Mouse (Mus musculus) liver (tissue): ENCODE measurements at regions not wholly inside any gene's neighbourhood (a gene's known extent, or its start where the extent isn't known, plus 50 kb on each side); places are given as distances from the start of the nearest gene placed in this dataset.

Experiments
- DNase-seq: peaks from one replicate; pipeline ENCODE4 v3.0.0-alpha.2; 2020; ENCODE audit warnings: mixed read lengths

DNA sequence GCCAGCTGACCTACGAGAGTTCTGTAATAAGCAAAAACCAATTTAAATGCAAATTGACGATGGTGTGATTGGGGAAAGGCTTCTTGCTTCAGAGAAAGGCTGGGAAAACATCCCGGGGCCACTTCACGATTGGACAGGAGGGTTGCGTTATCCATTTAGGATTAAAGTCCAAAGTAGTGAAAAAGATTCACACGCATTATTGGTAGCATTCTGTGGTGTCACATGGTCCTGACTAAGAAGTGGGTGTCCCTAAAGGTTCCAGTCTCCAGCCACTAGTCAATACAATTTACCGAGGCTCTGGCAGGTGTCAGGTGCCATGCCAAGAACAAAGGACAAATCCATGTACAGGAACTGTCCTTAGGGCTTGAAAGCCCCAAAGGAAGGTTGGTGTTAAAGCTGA lies 86.9 kb upstream of the Cpeb4 start:
- no peak for DNase-seq

DNA sequence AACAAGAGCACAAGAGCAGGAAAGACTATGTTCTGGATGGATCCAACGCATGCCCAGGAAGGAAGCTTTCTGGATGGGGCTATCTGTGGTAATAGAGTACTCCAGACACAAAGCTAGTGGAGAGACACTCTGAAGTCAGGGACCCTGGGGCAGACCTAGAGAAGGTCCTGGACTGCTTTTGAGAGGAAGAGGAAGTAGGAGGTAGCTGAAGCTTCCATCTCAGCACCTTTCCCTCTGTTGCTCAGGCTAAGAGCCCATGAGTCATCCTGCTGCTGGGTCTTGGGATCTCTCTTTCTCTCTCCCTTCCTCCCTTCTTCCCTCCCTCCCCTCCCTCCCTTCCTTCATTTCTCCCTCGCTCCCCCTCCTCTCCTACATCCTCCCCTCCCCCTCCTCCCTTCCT lies 84.6 kb upstream of the Cpeb4 start:
- no peak for DNase-seq

DNA sequence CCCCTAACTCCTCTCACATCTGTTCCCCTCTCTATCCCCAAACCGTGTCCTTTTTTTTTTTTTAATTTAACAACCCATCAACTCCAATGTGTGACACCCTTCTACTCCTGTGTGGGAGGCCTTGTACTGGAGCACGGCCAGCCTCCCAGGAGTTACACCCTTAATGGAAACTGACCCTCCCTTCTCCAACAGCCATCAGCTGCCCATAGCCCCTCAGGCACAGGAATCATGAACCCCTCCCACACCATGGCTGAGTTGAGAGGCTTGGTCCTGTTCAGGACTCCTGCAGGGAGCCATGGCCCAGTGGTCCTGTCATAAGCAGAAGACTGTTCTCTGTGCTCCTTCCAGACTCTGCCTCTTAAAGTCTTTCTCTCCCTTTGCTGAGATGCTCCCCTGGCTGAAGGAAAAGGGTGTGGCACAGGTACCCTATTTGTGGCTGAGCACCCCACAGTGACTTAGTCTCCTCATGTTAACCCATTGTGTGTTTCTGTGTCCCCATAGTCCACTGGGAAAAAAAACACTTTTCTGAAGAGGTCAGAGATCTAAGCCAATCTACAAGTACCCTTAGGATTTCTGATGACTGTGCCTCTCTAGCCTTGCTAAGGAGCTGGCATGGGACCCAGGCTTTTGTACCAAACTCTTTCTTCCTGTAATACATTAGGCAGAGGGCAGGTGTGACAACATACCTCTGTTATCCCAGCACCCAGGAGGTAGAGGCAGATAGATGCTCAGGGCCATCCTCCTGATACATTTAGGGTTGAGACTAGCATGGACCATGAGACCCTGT lies 83.9 kb upstream of the Cpeb4 start:
- DNase-seq = no peak

DNA sequence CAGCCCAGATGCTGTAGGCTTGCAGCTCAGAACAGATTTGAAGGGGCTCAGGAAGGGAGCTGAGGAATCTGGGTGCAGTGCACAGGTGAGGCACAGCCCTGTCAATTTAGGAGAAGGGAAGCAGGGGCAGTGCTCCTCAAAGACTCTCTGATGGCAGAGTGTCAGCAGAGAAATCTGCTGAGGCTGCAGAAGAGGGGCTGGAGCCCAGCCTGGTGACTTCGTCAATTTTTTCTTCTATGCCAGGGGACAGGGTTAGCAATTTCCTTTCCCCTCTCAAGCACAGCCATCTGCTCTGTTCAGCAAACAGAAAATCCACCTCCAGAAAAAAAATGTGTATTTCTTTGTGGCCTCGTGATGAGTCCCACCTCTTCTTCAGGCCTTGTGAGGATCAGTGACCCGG lies 82.0 kb upstream of the Cpeb4 start:
- DNase-seq = no peak

DNA sequence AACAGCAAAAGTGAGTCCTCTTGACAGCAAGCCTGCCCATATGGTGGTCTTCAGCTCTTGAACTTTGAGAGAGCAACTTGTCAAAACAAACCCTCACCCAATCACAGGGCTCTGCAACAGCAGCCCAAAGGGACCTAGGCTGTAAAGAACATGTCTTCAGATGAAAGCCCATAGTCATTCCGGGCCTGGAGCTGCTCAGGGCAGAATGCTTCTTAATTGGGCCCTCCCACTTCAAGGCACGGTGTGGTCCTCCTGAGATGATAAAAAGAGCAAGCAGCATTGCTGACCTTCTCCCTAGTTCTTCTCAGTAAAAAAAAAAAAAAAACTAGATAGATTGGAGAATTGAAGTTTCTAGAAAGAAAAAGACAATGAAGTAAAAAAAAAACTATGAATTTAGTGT lies 80.7 kb upstream of the Cpeb4 start:
- DNase-seq = no peak

DNA sequence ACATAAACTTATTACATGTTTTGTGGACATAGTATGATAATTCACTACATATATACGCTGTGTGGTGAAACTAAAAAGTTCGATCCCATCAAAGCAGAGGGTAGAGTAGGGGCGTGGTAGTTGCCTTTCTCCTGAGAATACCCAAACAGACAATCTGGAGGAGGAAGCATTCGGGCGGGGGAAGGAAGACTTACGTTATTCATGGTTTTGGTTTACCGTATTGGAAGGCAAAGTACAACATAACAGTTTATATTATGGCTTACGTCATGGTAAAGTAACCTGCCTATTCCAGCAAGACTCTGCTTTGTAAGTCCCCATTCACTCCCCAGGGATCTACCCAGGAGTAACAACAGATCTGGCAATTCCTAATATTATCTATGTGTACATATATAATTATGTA lies 76.9 kb upstream of the Cpeb4 start:
- no peak for DNase-seq

DNA sequence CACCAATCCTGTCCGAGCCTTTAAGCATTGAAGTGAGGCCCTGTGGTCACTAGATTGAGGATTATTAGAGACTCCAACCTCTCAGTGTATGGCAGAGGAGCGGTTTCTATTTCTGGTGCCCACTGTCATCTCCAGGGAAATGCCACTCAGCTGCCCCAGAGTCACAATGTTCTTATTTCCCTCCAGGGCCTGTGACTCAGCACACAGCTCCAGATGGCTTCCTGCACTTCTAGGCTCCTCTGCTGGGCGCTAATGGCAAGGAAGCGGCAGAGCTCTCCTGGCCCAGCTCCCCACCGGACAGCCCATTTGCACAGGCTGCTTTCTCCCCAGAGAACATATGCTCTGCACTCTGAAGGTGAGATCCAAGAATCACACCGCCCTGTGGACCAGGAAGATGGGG lies 75.8 kb upstream of the Cpeb4 start:
- DNase-seq = peak; percentile 61

DNA sequence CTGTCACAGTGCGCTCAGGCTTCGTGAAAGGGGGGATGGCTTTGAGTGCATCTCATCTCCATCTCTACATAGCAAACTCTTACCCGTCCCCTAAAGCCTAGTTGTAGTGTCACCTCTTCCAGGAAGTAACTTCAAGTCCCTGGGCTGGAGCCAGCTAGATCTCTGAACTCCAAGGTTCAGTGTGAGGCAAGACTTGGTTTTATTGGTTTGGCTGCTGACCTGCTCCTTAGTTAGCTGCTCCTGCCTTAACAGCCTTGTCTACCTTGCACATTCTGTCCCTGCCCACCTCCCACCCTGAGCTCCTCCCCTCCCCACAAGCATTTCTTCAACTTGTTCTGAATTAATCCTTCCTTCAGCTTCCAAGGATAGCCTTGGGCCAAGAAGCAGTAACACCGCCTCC lies 70.4 kb upstream of the Cpeb4 start:
- DNase-seq = no peak

DNA sequence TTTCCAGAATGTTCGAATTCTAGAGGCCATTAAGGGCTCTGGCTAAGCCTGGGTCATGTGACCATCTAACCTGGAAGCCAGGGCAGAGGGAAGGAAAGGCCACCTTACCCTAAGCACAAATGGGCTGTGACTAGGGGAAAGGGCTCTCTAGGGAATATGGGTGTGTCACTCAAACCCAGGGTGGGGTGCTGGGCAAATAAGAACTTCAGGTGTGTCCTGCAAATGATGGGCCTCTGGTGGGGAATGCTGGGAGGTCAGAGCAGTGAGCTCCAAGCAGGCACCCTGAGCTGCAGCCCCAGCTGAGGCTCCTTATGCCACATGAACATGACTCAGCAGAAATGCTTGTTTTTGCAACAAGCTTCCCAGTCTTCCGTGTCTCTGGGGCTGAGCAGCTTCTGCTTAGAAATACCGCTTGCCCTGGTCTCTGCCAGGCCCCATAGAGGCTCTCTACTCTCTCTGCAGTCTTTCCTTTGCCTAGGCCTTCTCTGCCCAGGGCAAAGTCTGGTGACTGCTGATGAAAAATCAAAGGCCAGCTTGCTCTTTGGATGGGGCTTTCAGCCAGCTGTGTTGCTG lies 68.6 kb upstream of the Cpeb4 start:
- peak; percentile 84 for DNase-seq

DNA sequence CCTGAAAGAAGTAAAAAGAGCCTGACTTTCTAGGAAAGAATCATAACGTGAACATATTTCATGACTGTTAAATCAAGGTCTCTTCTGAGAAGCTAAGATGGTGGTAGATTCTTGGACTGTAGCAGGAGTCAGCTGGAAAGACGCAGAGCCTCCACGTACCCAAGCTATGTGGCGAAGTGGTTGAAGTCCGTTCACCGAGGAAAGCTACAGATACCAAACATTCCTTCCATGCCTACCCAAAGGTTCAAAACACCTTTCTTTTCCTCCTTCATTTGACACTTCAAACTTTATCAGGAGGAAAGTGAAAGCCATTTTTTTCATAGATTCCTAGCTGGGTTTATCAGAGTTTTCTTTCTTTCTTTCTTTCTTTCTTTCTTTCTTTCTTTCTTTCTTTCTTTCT lies 67.5 kb upstream of the Cpeb4 start:
- no peak for DNase-seq

DNA sequence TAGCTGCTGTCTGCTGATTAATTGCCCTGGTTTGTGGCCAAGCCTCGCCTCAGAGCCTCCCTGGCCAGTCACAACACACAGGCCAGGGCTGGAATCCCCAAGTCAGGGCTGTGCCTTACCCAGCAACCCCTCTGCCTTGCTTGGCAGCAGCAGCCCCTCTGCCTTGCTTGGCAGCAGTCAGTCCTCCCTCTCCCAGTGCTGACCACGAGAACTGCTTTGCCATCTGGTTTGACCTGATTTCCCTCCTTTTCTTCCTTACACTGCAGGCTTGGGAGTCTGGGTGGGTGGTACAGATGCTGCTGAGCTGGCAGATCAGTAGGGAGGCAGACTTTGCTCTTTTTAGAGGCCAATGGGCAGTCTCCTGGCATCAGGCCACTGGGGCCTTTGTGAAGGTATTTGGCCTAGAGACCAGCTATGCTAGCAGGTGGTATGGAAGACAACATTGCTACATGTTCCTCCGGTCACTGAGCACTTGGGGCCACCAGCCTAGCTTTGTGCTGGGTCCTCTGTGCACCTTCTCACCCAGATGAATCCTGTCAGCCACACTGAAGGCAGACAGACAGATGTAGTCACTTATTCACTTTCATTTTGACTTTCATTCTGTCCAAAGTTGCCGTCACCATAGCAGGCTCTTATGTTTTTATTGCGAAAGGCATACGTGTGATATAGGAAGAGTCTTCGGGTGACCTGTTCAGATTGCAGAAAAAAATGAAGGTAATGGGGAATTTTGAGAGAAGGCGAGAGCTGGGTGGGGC lies 64.4 kb upstream of the Cpeb4 start:
- DNase-seq = peak; percentile 41

DNA sequence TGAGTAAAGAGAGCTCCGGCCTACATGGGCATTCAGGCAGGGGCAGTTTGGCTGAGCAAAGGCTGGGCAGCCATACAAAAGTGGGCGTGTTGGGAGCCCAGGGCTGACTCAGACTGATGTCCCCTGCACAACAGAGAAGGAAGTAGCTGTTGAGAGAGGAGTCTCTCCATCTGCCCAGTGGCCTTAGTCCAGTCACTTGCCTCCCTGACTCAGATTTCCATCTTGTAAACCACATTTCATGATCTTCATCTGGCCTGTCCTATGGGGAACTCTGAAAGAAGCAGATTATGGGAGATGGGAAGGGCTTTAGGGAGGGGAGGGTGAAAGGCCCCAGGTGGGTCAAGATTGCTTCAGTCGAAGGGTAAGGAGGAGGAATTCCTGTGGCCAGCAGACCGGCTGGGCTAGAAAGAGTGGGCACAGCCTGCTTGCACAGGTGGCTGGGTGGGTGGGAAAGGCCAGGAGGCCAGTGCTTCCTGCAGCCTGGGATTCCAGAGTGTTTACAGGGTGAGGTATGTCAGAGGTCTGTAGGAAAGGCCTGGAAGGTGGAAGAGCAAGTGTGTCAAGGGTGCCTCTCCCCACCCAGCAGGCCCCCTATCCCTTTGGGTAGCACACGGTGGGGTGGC lies 63.7 kb upstream of the Cpeb4 start:
- no peak for DNase-seq

DNA sequence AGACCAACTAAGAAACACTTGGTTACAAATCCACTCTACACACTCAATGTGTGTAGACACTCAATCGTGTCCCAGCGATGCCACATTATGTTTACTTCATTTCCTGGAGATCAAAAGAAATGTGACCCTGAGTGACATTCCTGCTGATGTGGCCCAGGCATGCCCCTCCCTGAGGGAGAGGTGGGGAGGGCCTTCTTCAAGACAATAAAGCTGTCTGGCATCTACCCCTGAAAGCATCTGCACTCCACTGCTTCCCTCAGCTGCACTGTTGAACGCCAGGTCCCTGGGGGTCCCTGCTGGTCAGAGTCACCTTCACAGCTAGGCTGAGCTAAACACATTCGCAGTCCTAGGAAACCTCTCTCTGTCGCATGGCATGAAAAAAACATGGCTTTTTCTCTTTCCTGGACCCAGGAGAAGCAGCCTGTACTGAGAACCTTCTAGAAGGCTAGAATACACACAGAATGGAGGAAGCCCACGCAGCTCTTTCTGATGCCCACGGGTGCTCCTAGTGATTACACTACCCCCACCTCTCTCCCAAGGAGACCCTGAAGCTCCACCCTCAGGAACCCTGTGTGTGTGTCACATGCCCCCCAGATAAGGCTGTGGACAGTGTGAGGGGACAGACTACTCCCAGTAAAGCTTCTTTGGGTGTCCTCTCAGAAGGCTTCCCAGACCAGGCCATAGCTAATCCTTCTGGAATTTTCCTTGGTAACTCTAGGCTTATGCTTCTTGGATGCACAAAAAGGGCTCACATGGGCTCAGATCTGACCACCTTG lies 61.8 kb upstream of the Cpeb4 start:
- peak; percentile 66 for DNase-seq

DNA sequence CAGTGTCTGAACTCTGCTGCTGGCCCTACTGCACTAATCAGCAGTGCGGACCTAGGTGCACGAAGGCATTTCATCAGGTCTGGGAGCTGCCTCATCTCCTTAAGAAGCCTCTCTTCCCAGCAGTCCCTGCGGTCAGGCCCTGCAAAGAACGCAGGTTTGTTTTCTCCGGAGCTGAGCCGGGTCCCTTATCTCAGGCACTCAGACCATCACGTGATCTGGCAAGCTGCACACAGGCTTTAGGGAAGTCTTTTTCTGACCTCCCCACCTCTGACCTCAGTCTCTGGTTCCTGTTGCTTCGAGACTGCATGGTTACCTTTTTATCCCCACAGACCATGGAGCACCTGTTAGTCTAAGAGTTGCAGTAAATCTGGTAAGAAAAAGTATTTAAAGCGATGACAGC lies 59.8 kb upstream of the Cpeb4 start:
- peak; percentile 94 for DNase-seq

DNA sequence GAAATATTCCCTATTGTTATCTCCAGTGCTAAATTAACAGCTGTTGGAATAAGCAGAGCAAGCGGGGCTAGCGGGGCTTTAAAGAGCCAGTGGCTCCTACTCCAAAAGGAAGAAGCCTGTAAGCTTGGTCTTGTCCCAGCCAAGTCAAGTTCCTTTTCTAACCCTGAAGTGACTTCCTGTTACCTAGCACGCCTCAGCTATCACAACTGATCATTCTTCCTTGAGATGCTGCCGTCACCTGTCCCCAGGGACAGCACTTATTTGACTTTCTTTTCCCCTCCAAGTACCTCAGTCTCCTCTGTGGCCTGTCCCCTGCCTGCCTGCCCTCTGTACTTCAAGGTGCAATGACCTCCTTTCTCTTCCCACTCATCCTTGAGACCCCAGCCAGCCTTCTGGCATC lies 57.4 kb upstream of the Cpeb4 start:
- DNase-seq = no peak

DNA sequence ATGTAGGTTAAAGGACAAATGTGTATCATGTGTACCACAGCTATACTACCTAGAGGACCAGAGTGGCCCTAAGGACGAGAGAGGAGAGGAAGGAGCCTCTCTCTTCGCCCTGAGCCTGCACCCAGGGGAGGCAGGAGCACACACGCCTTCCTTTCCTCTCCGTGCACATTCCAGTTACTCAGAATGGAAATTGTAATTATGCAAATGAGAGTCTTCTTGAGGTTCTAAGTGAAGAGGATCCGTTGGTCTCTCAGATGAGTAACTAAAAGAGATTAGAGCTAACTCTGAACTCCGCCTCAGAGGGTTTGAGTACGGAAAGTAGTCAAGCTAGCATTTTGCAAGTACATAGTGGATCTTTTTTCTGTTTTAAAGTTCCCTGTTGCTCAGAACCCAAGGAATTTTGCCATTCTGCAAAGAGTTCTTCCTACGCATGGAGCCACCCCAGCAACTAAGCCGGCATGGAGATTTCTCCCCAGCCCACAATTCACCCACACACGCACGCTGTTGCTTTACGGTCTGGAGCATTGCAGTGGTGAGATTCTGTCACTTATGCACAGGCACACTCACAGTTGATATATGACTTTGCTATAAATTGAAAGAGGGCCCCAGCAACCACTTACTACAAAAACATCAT lies 56.0 kb upstream of the Cpeb4 start:
- DNase-seq = no peak

DNA sequence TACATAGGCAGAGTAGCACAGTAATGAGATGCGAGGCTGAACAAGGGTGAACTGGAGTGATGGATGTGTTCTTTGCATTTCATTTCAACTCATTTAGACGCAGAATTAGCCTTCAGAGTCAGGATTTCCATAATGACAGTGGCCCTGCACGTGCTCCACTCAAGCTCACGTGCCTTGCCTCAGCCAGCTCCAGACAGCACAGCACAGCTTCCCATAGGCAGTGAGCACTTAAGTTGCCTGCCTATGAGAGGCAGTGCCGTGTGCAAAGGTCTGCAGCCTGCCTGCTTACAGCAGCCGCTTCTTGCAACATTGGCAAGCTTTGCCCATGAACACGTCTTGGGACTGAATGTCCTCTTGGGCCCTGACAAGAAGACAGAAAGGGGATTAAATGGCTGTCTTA lies 54.0 kb upstream of the Cpeb4 start:
- DNase-seq = no peak

DNA sequence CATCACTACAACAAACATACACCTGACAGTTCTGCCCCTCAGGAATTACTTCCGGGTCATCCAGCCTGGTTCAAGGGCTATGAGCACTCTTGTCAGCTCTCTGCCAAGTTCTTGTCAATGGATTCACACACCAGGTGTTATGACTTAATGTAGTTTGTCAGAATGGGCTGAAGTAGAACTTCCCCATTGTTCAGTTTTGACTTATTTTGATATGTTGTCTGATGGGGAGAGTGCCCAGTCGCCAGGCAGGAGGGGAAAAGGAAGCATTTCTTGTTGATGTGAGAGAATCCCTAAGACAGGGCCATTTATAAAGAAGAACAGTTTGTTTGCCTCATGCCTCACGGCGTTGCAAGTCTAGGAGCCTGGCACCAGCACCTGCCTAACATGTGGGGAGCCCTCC lies 52.0 kb upstream of the Cpeb4 start:
- no peak for DNase-seq

DNA sequence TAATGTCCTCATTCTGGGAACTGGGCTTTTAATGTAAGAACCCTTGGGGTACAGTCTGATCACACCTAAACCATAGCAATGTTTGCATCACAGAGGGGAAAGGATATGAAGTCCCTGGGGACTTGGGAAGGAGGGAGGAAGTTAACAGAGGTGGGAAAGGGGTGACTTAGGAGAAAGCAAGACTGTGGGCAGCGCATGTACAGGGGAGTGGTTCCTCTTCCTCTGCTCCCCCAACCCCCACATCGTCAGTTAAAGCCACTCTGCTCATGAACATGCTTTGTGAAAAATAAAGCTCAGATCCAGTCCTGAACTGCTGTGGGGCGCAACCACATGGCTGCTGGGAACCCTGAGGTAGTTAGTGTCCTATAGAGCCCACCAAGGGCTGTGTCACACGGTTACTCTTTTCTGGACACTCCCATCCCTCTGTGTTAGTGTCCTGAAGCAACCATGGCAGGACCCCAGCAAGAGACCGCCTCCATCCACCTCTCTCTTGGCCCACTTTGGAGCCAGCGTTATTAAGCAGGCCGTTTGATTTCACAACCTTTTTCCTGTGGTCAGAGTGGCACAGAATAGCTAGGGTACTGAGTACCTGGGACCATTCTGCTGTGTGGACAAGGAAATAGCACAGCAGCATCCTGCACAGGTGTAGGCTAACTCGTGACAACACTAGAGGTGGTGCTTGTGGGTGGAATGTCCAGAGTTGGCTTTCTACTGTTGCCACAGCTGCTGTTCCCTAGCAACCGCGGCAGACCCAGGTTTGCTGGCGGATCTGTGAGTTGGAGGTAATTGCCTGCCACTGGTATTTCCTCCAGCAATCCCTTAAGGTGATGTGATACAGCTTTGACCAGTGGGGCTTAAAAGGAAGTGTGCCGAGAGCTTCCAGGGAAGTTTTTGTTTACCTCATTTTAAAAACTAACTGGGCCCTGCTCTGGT lies 50.3 kb upstream of the Cpeb4 start:
- DNase-seq = no peak
